Mouse (Mus musculus) kidney, postnatal 14 days (tissue): ENCODE measurements around the gene Relt.
A peak's percentile ranks its signal among the peaks of the same experiment; 100 is the strongest.

Experiments used
- DNase-seq: peaks from one replicate; pipeline ENCODE4 v3.0.0; 2022; ENCODE audit warnings: mixed read lengths

Gene Relt

DNA sequence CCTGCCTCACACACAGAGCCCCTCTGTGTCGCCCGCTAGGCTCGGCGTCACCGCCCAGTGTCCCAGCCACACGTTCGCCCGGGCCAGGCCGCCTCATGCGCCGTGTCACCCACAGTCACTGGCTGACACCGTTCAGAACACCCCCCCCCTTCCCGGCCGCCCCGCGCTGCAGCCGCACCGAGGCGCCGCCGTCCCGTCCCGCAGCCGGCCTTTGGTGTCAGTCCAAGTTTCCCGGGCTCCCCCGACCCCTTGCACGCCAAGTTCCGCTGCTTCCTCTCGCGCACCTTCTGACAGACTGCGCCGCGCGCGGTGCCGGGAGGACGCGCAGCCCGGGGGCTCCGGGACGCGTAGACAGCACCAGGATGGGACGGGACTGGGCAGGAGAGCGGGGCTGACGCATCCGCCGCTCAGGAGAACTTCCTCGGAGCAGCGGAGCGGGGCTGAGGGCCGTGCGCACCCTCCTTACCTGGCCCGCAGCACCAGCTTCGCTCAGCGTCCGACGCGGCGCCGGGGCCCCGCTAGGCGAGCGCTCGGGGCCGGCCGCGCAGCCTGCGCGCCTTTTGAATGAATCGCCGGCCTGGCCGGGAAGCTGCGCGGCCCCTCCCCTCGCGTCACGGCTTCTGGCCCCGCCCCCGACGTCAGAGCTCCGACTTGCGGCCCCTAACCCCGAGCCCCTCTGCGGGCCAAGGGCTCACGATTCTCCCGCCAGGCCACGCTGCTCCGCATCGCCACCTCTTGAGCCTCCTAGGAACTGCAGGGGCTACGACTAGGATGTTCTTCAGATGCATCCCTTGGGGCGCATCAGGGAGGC is at the start of gene Relt:
Gene Relt, minus strand, starts transcription at position 619 of the 811 bp plus-strand sequence.
- peak; percentile 95 for DNase-seq

GRCm38 (mm10) chr7:100911791-100912190 is 48.5 kb upstream of the Relt start:
- peak; percentile 59 for DNase-seq

- DNase-seq: peak; percentile 87
These were observed 48.1 kb upstream of the Relt start for GRCm38 (mm10) chr7:100911246-100911770.

GRCm38 (mm10) chr7:100908567-100908966 is 45.3 kb upstream of the Relt start:
- DNase-seq: peak; percentile 69

- DNase-seq: peak; percentile 80
These were observed 44.8 kb upstream of the Relt start for GRCm38 (mm10) chr7:100908061-100908460.

GRCm38 (mm10) chr7:100907231-100907630 is 44.0 kb upstream of the Relt start:
- DNase-seq: peak; percentile 90

DNA sequence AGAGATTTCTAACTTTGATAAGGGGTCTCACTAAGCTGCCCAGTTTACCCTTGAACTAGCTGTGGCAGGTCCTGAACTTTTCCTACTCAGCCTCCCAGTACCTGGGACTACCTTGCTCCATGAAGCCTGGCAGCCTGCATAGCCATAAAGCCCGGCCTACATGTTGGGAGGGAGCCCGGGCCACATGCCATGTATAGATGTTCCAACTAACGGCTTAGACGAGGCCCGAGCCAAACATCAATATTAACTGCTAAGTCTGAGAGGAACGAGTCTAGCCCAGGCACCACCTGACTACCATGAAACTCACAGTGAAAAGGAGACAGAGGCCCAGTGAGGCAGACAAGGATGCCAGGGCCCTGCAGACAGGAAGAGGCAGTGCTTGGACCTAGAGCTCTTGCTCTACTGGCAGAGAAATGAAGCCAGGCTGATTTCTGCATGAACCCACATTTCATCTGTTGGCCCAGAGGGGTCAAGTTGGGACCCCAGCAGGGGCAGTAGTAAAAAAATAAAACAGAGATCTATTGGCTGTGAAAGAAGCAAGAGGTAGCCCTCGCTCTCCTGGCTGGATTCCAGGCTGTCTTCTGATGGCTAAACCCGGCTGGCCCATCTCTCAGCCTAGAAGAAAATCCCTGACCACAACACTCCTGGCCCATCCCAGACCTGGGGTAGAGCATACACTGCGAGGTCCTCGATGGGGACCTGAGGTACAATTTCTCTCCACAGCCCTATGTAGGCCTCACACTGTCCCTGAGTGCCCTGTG is 43.0 kb upstream of the Relt start:
- no peak for DNase-seq

GRCm38 (mm10) chr7:100905037-100905436 is 41.8 kb upstream of the Relt start:
- DNase-seq: no peak

DNA sequence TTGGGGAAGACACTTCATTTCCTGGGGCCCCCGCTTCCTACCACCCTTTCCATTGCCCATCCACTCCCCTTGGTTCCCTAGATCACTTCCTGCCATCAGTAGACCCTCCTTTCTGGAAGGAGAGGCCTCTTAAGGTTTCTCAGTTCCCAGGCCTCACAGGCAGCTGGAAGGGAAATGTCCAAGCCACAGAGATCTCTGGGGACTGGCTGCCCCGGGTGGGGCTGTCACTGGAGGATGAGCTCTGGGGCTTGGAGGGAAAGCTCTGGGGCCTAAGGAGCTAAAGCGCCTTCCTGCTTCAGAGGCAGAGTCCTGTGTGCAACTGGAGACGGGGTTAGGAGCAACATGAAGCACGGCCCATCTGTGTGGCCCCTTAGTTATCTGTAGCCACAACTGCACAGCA is 41.4 kb upstream of the Relt start:
- DNase-seq: no peak

DNA sequence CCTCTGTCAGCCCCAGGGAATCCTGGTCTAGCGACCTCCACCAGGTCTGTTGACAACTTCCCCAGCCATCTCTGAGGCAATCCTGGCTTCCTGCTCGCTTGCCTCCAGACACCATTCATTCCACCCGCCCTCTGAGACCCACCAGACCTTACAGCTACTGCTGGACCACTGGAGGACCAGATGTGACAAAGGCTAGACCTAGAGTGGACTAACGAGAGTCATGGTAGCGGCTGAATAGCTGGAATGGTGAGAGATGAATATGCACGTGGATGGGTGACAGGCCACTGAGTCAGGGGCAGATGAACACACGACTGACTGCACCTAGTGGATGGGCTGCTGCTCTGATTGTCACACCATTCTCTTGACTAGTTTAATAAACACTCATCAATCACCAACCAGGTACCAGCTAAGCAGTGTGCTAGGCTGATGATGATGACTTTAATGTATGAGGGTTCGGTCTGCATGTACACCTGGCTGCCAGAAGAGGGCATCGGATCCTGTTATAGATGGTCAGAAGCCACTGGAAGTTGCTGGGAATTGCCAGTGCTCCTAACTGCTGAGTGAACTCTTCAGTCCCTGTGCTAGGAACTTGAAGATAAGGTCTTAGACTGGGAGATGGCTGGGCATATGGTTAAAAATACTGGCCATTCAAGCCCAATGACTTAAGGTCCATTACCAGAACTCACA is 39.3 kb upstream of the Relt start:
- no peak for DNase-seq

GRCm38 (mm10) chr7:100897828-100898227 is 34.6 kb upstream of the Relt start:
- DNase-seq: no peak

DNA sequence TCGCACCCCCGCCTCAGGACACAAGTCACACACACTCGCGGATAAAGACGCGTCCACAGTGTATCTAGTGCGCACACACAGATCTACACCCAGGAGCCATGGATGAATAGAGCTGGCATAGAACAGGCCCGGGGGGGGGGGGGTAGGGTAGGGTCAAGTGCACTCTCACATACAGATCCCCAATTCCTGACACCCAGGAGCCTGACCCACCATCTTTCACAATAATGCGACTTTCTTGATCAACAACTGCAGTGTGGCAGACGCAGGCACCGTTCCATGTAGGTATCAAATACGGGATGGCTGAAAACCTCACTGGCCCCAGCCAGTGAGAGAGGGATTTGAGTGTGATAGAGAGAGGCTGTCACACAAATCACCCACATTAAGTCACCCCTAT is 31.6 kb upstream of the Relt start:
- DNase-seq: no peak

DNA sequence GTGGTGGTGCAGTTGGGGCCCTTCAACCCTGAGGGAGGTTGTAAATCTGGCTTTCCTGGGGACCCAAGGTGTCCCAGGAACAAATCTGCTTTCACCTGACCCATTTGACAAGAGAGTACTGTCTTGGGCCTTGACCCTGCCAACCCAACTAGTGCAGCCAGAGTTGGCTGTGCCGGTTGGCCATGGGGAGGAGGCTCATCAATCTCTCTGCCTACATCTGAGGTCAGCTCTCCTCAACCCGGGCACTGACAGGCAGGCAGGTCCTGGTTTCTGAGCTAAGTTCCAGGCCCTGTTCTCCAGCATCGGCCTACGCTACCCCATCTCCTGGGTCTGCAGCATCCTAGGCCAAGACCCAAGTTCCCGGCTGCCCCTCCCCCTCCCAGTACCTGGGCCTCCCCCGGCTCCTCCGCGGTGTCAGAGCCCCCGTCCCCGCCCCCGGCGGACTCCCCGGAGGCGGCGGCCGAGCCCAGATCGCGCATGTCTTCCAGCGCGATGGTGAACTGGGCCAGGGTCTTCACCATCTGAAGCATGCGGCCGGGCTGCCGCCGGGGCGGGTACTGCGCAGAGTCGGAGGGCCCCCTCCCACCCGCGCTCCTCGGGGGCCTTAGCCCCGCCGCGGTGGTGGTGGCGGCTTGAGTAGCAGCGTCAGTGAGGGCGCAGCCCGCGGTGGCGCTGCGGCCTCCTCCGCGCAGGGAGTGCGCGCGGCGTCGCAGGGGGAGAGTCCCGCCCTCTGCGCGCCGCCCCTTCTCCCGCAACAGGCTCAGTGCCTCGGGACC is 31.0 kb upstream of the Relt start:
- DNase-seq: no peak

GRCm38 (mm10) chr7:100893249-100894056 is 30.2 kb upstream of the Relt start:
- peak; percentile 53 for DNase-seq

GRCm38 (mm10) chr7:100886535-100886934 is 23.3 kb upstream of the Relt start:
- DNase-seq: peak; percentile 50

GRCm38 (mm10) chr7:100884460-100884859 is 21.2 kb upstream of the Relt start:
- DNase-seq: no peak

- no peak for DNase-seq
These were observed 18.7 kb upstream of the Relt start for GRCm38 (mm10) chr7:100881950-100882349.

DNA sequence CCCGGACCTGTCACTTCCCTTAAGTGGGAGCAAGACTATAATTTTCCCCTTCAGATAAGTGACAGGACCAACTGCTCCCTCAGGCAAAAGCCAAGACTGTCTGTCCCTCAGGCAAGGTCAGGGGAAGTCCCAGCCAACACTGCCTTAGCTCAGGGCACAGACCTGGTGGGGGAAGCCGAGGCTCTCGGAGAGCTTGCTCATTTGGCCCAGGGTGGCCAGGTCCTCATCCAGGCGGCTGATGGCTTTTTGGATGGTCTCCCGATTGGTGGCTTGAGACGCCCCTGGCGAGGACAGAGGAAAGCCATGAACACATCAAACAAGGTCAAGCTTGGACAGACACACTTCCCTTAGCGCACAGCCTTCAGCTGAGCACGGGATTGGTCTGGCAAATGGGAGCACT is 18.3 kb upstream of the Relt start:
- DNase-seq: no peak

DNA sequence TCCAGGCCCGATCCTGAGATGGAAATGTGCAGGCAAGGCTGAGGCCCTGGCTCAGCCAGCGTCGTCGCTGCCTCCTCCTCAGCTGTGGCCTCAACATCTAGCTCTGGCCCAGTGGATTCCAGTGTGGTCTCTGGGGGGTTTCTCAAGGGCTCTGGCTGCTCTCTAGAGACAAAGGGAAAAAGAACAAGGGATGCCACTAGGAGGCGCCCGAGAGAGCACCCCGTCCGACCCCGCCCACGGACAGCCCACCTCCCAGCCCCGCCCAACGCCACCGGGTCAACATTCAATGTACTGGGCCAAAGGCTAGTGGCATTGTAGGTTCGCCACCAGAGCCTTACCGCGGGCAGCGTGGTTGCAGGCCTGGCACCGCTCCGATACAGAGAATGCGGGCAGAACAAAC is 16.3 kb upstream of the Relt start:
- peak; percentile 80 for DNase-seq

DNA sequence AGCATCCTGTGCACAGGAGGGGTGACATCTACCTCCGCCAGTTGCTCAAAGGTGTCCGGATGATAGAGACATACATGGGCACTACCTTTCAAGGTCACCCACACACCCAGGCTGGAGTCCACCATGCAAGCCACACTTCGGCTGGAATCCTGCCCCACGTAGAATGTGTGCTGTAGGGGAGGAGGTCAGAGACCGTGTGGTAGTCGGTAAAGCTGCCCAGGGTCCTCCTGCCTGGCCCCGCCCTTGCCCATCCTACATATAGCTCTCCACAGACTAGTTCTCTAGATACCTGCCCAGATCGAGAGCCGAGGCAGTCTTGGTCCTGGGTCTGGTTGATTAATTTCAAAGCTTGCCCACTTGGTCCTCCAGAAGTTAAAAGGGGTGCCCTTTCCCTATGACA is 13.5 kb upstream of the Relt start:
- DNase-seq: no peak

DNA sequence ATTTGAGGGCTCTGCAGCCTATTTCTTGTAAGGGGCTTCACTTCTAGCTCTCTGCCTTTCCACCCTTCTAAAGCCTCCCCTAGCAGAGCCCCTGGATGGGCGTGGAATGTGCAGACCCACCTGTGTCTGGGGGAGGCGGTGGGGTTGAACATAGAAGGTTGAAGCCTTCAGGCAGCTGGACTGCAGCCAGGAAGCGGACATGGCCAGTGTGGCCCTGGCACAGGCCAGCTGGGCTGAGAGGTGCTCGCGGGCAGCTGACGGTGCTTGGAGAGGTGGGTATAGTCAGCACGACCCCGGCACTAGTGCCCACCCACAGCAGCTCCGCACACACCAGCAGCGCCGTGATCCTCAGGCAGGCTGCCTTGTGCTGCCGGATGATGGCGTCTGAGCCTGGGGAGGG is 13.0 kb upstream of the Relt start:
- DNase-seq: no peak

- no peak for DNase-seq
These were observed 12.6 kb upstream of the Relt start for GRCm38 (mm10) chr7:100875822-100876221.
